Mouse (Mus musculus) lung, postnatal 0 days (tissue): ENCODE data around the gene Usp48. TPM values are rescaled to one million over a fixed set of nuclear protein-coding genes. Genes with fewer than 3 reads are reported as not detected.

ENCODE experiments used
- ATAC-seq: fragments of 200-750 bp; cut with Nextera tagmentation; 2 replicates; pipeline ENCODE4 v1.8.0; 2017; ENCODE audit warnings: moderate library complexity
- DNase-seq: peaks from one replicate; pipeline ENCODE4 v3.0.0-alpha.2; 2016; ENCODE audit warnings: low spot score
- H3K27ac ChIP-seq: fragments of 300-500 bp; sonication (generic); 2 replicates; pipeline ENCODE4 v1.5.1; 2014; ENCODE audit warnings: antibody characterized with exemption, mild to moderate bottlenecking, low read length, mixed read lengths
- H3K27me3 ChIP-seq: fragments of 300-500 bp; sonication (generic); replicated peaks from 2 replicates; pipeline ENCODE4 v1.6.1; 2014; ENCODE audit warnings: low read length, mixed read lengths; ENCODE audit not compliant: insufficient read depth
- H3K36me3 ChIP-seq: fragments of 300-500 bp; sonication (generic); 2 replicates; pipeline ENCODE4 v1.6.1; 2014; ENCODE audit warnings: low read length, mixed read lengths; ENCODE audit not compliant: insufficient read depth
- H3K4me1 ChIP-seq: fragments of 300-500 bp; sonication (generic); 2 replicates; pipeline ENCODE4 v1.6.1; 2014; ENCODE audit warnings: antibody characterized with exemption, low read depth, low read length, mixed read lengths; ENCODE audit not compliant: insufficient read depth
- H3K4me2 ChIP-seq: fragments of 300-500 bp; sonication (generic); replicated peaks from 2 replicates; pipeline ENCODE4 v1.6.1; 2014; ENCODE audit warnings: low read depth, mild to moderate bottlenecking, low read length, moderate library complexity, mixed read lengths
- H3K4me3 ChIP-seq: fragments of 300-500 bp; sonication (generic); 2 replicates; pipeline ENCODE4 v1.5.1; 2014; ENCODE audit warnings: low read depth, low read length
- H3K9ac ChIP-seq: fragments of 300-500 bp; sonication (generic); replicated peaks from 2 replicates; pipeline ENCODE4 v1.6.1; 2014; ENCODE audit warnings: low read depth, mild to moderate bottlenecking
- H3K9me3 ChIP-seq: fragments of 300-500 bp; sonication (generic); 2 replicates; pipeline ENCODE4 v1.6.1; 2016; ENCODE audit warnings: low read length, mixed read lengths
- CTCF ChIP-seq: IDR thresholded peaks from 2 replicates; pipeline ENCODE4 v1.5.1; 2016; ENCODE audit warnings: antibody characterized with exemption, mild to moderate bottlenecking
- EP300 ChIP-seq: IDR thresholded peaks from 2 replicates; pipeline ENCODE4 v1.6.1; 2016; ENCODE audit warnings: antibody characterized with exemption, mild to moderate bottlenecking, control low read depth
- WGBS: fragments of 180-500 bp; shearing (Covaris S2); extraction: QIAGEN DNeasy Blood & Tissue Kit; methylation state at CpG from one replicate; pipeline ENCODE4 v1.1.7; 2014; 5-methylcytosine and 5-hydroxymethylcytosine counted together
- polyA plus RNA-seq: library from polyadenylated mRNA; unstranded; fragments of >200 nt; fragmentation: Nextera tagmentation; extraction: Ambion mirVana; gene quantifications from 2 replicates; pipeline ENCODE4 v1.2.1, GENCODE M21; 2015

Usp48 gene
- polyA plus RNA-seq, 1 experiment from 2014 or later, result 30.9 TPM

GRCm38 (mm10) chr4:137628400-137628799 is 34.8 kb downstream of the Usp48 start:
- H3K9me3 ChIP-seq, result no peaks in the 10 kb centered on the region
- H3K4me3 ChIP-seq, result no peak overlapping the region
- TF ChIP-seq CTCF (no peak), EP300 (no peak)
- no peak for DNase-seq
- H3K4me2 ChIP-seq, result no peak overlapping the region
- no peaks in the 10 kb centered on the region for H3K4me1 ChIP-seq
- no peaks in the 10 kb centered on the region for H3K27me3 ChIP-seq
- 91% methylated on average over 6 of the region's 6 CpGs for WGBS
- ATAC-seq, result no peak
- no peak overlapping the region for H3K9ac ChIP-seq
- no peak overlapping the region for H3K27ac ChIP-seq
- peaks cover 63% of the 10 kb centered on the region for H3K36me3 ChIP-seq

GRCm38 (mm10) chr4:137629354-137629753 is 35.8 kb downstream of the Usp48 start:
- Histone ChIP-seq H3K9ac (no peak overlapping the region), H3K4me3 (no peak overlapping the region), H3K36me3 (peaks cover 59% of the 10 kb centered on the region), H3K4me1 (no peaks in the 10 kb centered on the region), H3K27ac (no peak overlapping the region), H3K4me2 (no peak overlapping the region), H3K27me3 (no peaks in the 10 kb centered on the region), H3K9me3 (no peaks in the 10 kb centered on the region)
- ATAC-seq (no peak), DNase-seq (no peak)
- TF ChIP-seq EP300 (no peak), CTCF (no peak)
- 66% methylated on average over 7 of the region's 7 CpGs for WGBS

GRCm38 (mm10) chr4:137630153-137630552 is 36.6 kb downstream of the Usp48 start:
- ATAC-seq (no peak), DNase-seq (no peak)
- TF ChIP-seq CTCF, result no peak
- TF ChIP-seq EP300, result no peak
- Histone ChIP-seq H3K4me2 (no peak overlapping the region), H3K9me3 (no peaks in the 10 kb centered on the region), H3K27ac (no peak overlapping the region), H3K4me3 (no peak overlapping the region), H3K27me3 (no peaks in the 10 kb centered on the region), H3K4me1 (no peaks in the 10 kb centered on the region), H3K9ac (no peak overlapping the region), H3K36me3 (peaks cover 57% of the 10 kb centered on the region)
- WGBS, result 77% methylated on average over 2 of the region's 2 CpGs

- H3K27me3 ChIP-seq, result no peaks in the 10 kb centered on the region
- peaks cover 58% of the 10 kb centered on the region for H3K36me3 ChIP-seq
- no peak overlapping the region for H3K9ac ChIP-seq
- 73% methylated on average over 3 of the region's 3 CpGs for WGBS
- no peak overlapping the region for H3K4me2 ChIP-seq
- no peak overlapping the region for H3K27ac ChIP-seq
- H3K4me3 ChIP-seq, result no peak overlapping the region
- no peaks in the 10 kb centered on the region for H3K4me1 ChIP-seq
- no peaks in the 10 kb centered on the region for H3K9me3 ChIP-seq
- ATAC-seq (no peak), DNase-seq (no peak)
- TF ChIP-seq EP300 (no peak), CTCF (no peak)
These were observed 38.0 kb downstream of the Usp48 start for GRCm38 (mm10) chr4:137631596-137631995.

- Histone ChIP-seq H3K4me1 (no peaks in the 10 kb centered on the region), H3K9me3 (no peaks in the 10 kb centered on the region), H3K9ac (no peak overlapping the region), H3K4me2 (no peak overlapping the region), H3K27me3 (no peaks in the 10 kb centered on the region), H3K27ac (no peak overlapping the region), H3K36me3 (peaks cover 62% of the 10 kb centered on the region), H3K4me3 (no peak overlapping the region)
- DNase-seq (no peak), ATAC-seq (no peak)
- WGBS, result 87% methylated on average over 4 of the region's 4 CpGs
- TF ChIP-seq CTCF, result no peak
- no peak for TF ChIP-seq EP300
These were observed 39.8 kb downstream of the Usp48 start for GRCm38 (mm10) chr4:137633394-137633793.

GRCm38 (mm10) chr4:137636597-137636996 is 43.0 kb downstream of the Usp48 start:
- Histone ChIP-seq H3K4me3 (no peak overlapping the region), H3K9me3 (no peaks in the 10 kb centered on the region), H3K4me1 (no peaks in the 10 kb centered on the region), H3K36me3 (peaks cover 59% of the 10 kb centered on the region), H3K27me3 (no peaks in the 10 kb centered on the region), H3K27ac (no peak overlapping the region), H3K9ac (no peak overlapping the region), H3K4me2 (no peak overlapping the region)
- no peak for TF ChIP-seq EP300
- TF ChIP-seq CTCF, result peak; percentile 26; the same call in 1 of the 2 replicates
- DNase-seq, result no peak
- WGBS, result 78% methylated on average over 3 of the region's 3 CpGs
- no peak for ATAC-seq

GRCm38 (mm10) chr4:137641556-137641955 is 48.0 kb downstream of the Usp48 start:
- no peak for TF ChIP-seq CTCF
- no peak for TF ChIP-seq EP300
- Histone ChIP-seq H3K27me3 (no peaks in the 10 kb centered on the region), H3K4me2 (no peak overlapping the region), H3K9ac (no peak overlapping the region), H3K9me3 (no peaks in the 10 kb centered on the region), H3K4me3 (no peak overlapping the region), H3K36me3 (peaks cover 48% of the 10 kb centered on the region), H3K4me1 (no peaks in the 10 kb centered on the region), H3K27ac (peak overlapping the region; percentile 34; the same call in 1 of the 2 replicates)
- DNase-seq (peak; percentile 70), ATAC-seq (peak; percentile 64)
- 49% methylated on average over 5 of the region's 5 CpGs for WGBS
